ENCODE assay signal across 9 mouse cellular contexts in genomic region chr11:114873022-114873817, GRCm38 (mm10). TPM values are rescaled to one million over a fixed set of nuclear protein-coding genes. Genes with fewer than 3 reads are reported as not detected.
DNase-seq lines count a peak whose midpoint lies in the region; ATAC-seq lines count a peak whose summit lies in the region.
"Had no signal": no experiment of that assay in that cellular context is flagged by ENCODE, and none has a peak within 500 bp of the region (broad histone marks: within the 10 kb centered on the region; RNA-seq: fewer than 3 reads in every experiment).

No protein-coding gene starts in this region.

- no peaks in the 10 kb centered on the region for H3K27me3 ChIP-seq in heart, embryonic 12.5 days (replicated peaks)
- no peaks in the 10 kb centered on the region for H3K27me3 ChIP-seq in embryonic facial prominence, embryonic 12.5 days
- H3K27me3 ChIP-seq in midbrain, embryonic 13.5 days = no peaks in the 10 kb centered on the region

- H3K4me1 ChIP-seq in heart, embryonic 12.5 days (replicated peaks) = peaks cover 30% of the 10 kb centered on the region
- peaks cover 29% of the 10 kb centered on the region for H3K4me1 ChIP-seq in embryonic facial prominence, embryonic 12.5 days
- H3K4me1 ChIP-seq in midbrain, embryonic 13.5 days (replicated peaks) = peaks cover 25% of the 10 kb centered on the region

- H3K9ac ChIP-seq in heart, embryonic 12.5 days = no peak overlapping the region
- H3K9ac ChIP-seq in embryonic facial prominence, embryonic 12.5 days = no peak overlapping the region
- H3K9ac ChIP-seq in midbrain, embryonic 13.5 days (replicated peaks) = no peak overlapping the region

- H3K4me3 ChIP-seq in heart, embryonic 12.5 days = no peak overlapping the region
- no peak overlapping the region for H3K4me3 ChIP-seq in embryonic facial prominence, embryonic 12.5 days
- H3K4me3 ChIP-seq in midbrain, embryonic 13.5 days (replicated peaks) = no peak overlapping the region
- H3K4me3 ChIP-seq: erythroblast, embryonic 14.5 days had no signal

- H3K4me2 ChIP-seq in heart, embryonic 12.5 days = no peak overlapping the region
- no peak overlapping the region for H3K4me2 ChIP-seq in embryonic facial prominence, embryonic 12.5 days (replicated peaks)
- H3K4me2 ChIP-seq in midbrain, embryonic 13.5 days (replicated peaks) = no peak overlapping the region

- WGBS in heart, embryonic 12.5 days = 25% methylated on average over 6 of the region's 6 CpGs
- WGBS in embryonic facial prominence, embryonic 12.5 days = 21% methylated on average over 6 of the region's 6 CpGs
- 17% methylated on average over 6 of the region's 6 CpGs for WGBS in midbrain, embryonic 13.5 days

- DNase-seq in heart, adult 8-10 months (ENCODE audit: low spot score) = no peak
- peak; percentile 73 for DNase-seq in CD4-positive, CD25-positive, alpha-beta regulatory T cell, adult 2 months (ENCODE audit: low read depth, low spot score)
- no peak for DNase-seq in urinary bladder, postnatal 25 days (ENCODE audit: low spot score)
- no peak for DNase-seq in cerebellum, adult 11-12 months
- no peak for DNase-seq in cerebellum, postnatal 14 days

- peak overlapping the region; percentile 11; the same call in 1 of the 2 replicates for H3K27ac ChIP-seq in heart, embryonic 12.5 days (ENCODE audit: poor library complexity, severe bottlenecking)
- peak overlapping the region; percentile 71 for H3K27ac ChIP-seq in embryonic facial prominence, embryonic 12.5 days
- peak overlapping the region; percentile 57; the same call in 1 of the 2 replicates for H3K27ac ChIP-seq in midbrain, embryonic 13.5 days

- H3K9me3 ChIP-seq in heart, embryonic 12.5 days (replicated peaks) = no peaks in the 10 kb centered on the region
- no peaks in the 10 kb centered on the region for H3K9me3 ChIP-seq in embryonic facial prominence, embryonic 12.5 days
- H3K9me3 ChIP-seq in midbrain, embryonic 13.5 days = no peaks in the 10 kb centered on the region

- ATAC-seq in heart, embryonic 12.5 days (ENCODE audit: insufficient number of reproducible peaks, low FRiP score) = peak; percentile 16; the same call in 1 of the 2 replicates
- no peak for ATAC-seq in embryonic facial prominence, embryonic 12.5 days (ENCODE audit: insufficient number of reproducible peaks, insufficient read depth, low FRiP score, low TSS enrichment)
- peak; percentile 22; the same call in 1 of the 2 replicates for ATAC-seq in midbrain, embryonic 13.5 days

- H3K36me3 ChIP-seq in heart, embryonic 12.5 days = peaks cover 22% of the 10 kb centered on the region
- H3K36me3 ChIP-seq in embryonic facial prominence, embryonic 12.5 days = peaks cover 31% of the 10 kb centered on the region
- H3K36me3 ChIP-seq in midbrain, embryonic 13.5 days = no peaks in the 10 kb centered on the region

RNA-seq across cellular contexts. Expression of gene Cd300a, which starts 16.6 kb away (rescaled TPM):
- polyA plus RNA-seq in heart, embryonic 12.5 days (2016; fragmentation: Nextera tagmentation; extraction: Ambion mirVana) = 0.40 and 0.41 TPM in 2 replicates
- 1 to 10 TPM in 1 of 4 experiments, under 1 TPM in 3; 0.38 to 1.6 (median 0.86) TPM for total RNA-seq in heart, adult 8-10 months (2022)
- 0.87 and 1.5 TPM in 2 replicates for polyA plus RNA-seq in embryonic facial prominence, embryonic 12.5 days (2016; fragmentation: Nextera tagmentation; extraction: Ambion mirVana)
- polyA plus RNA-seq in midbrain, embryonic 13.5 days (2015; fragmentation: Nextera tagmentation; extraction: Ambion mirVana) = 0.55 and 0.67 TPM in 2 replicates
- polyA plus RNA-seq: erythroblast, embryonic 14.5 days had no signal

RNA-seq across cellular contexts. Expression of gene Gprc5c, which starts 22.3 kb away (rescaled TPM):
- 26.6 and 26.7 TPM in 2 replicates for polyA plus RNA-seq in heart, embryonic 12.5 days (2016; fragmentation: Nextera tagmentation; extraction: Ambion mirVana)
- total RNA-seq in heart, adult 8-10 months (2022) = 1 to 10 TPM; 7.3 to 9.6 (median 9.1) TPM
- polyA plus RNA-seq in embryonic facial prominence, embryonic 12.5 days (2016; fragmentation: Nextera tagmentation; extraction: Ambion mirVana) = 55.7 and 56.3 TPM in 2 replicates
- polyA plus RNA-seq in midbrain, embryonic 13.5 days (2015; fragmentation: Nextera tagmentation; extraction: Ambion mirVana) = 5.9 and 7.1 TPM in 2 replicates

Comparison
In these comparisons a context has a peak if more than half of its experiments do, and no peak if none do; other contexts are left out.
1. H3K27ac ChIP-seq: peak in every context shown above with its lines; median percentile 71 in embryonic facial prominence, embryonic 12.5 days; 57 in midbrain, embryonic 13.5 days; 11 in heart, embryonic 12.5 days.